Mouse (Mus musculus): ENCODE measurements around the gene Usp49. TPM values are rescaled to one million over a fixed set of nuclear protein-coding genes. Genes with fewer than 3 reads are reported as not detected.

Gene Usp49
- polyA plus RNA-seq, 1 experiment from 2014 or later = 5.0 TPM

GRCm38 (mm10) chr17:47664474-47664873, 34.0 kb downstream of the Usp49 start:
- no peak overlapping the region for H3K9ac ChIP-seq
- H3K27me3 ChIP-seq (ENCODE audit: insufficient read depth, low read length) = no peaks in the 10 kb centered on the region
- no peaks in the 10 kb centered on the region for H3K36me3 ChIP-seq (ENCODE audit: insufficient read depth)
- DNase-seq (no peak), ATAC-seq (ENCODE audit: insufficient read depth) (no peak)
- WGBS = 82% methylated on average over 7 of the region's 7 CpGs
- no peak overlapping the region for H3K4me3 ChIP-seq (ENCODE audit: low read depth, low read length)
- no peak overlapping the region for H3K27ac ChIP-seq (ENCODE audit: low read depth)
- no peak overlapping the region for H3K4me2 ChIP-seq
- H3K4me1 ChIP-seq (ENCODE audit: insufficient read depth) = no peaks in the 10 kb centered on the region
- H3K9me3 ChIP-seq (ENCODE audit: low read depth, low read length) = no peaks in the 10 kb centered on the region
- TF ChIP-seq CTCF (IDR thresholded peaks at IDR 0.05; ENCODE audit: low read depth) = no peak

- no peaks in the 10 kb centered on the region for H3K9me3 ChIP-seq (ENCODE audit: low read depth, low read length)
- H3K9ac ChIP-seq = no peak overlapping the region
- no peaks in the 10 kb centered on the region for H3K36me3 ChIP-seq (ENCODE audit: insufficient read depth)
- 45% methylated on average over 4 of the region's 4 CpGs for WGBS
- H3K4me1 ChIP-seq (ENCODE audit: insufficient read depth) = peaks cover 3% of the 10 kb centered on the region; the same call in 1 of the 2 replicates
- no peak overlapping the region for H3K4me3 ChIP-seq (ENCODE audit: low read depth, low read length)
- ATAC-seq (ENCODE audit: insufficient read depth) (no peak), DNase-seq (peak; percentile 53)
- no peak overlapping the region for H3K4me2 ChIP-seq
- H3K27me3 ChIP-seq (ENCODE audit: insufficient read depth, low read length) = no peaks in the 10 kb centered on the region
- TF ChIP-seq CTCF (IDR thresholded peaks at IDR 0.05; ENCODE audit: low read depth) = no peak
- H3K27ac ChIP-seq (ENCODE audit: low read depth) = no peak overlapping the region
Measured at GRCm38 (mm10) chr17:47669166-47669565, 38.7 kb downstream of the Usp49 start.

GRCm38 (mm10) chr17:47671988-47672310, 41.5 kb downstream of the Usp49 start:
- peak overlapping the region; percentile 89 for H3K4me2 ChIP-seq
- H3K36me3 ChIP-seq (ENCODE audit: insufficient read depth) = 0 out of 2 replicates have a peak, but pooled peaks cover 6% of the 10 kb centered on the region
- H3K4me1 ChIP-seq (ENCODE audit: insufficient read depth) = peaks cover 3% of the 10 kb centered on the region; the same call in 1 of the 2 replicates
- DNase-seq = peak; percentile 28
- H3K4me3 ChIP-seq (ENCODE audit: low read depth, low read length) = peak overlapping the region; percentile 37
- ATAC-seq (ENCODE audit: insufficient read depth) = peak; percentile 60
- TF ChIP-seq CTCF (IDR thresholded peaks at IDR 0.05; ENCODE audit: low read depth) = no peak
- H3K27ac ChIP-seq (ENCODE audit: low read depth) = no peak overlapping the region
- 14% methylated on average over 14 of the region's 14 CpGs for WGBS
- H3K27me3 ChIP-seq (ENCODE audit: insufficient read depth, low read length) = no peaks in the 10 kb centered on the region
- no peaks in the 10 kb centered on the region for H3K9me3 ChIP-seq (ENCODE audit: low read depth, low read length)
- peak overlapping the region; percentile 50 for H3K9ac ChIP-seq

- peak overlapping the region; percentile 50 for H3K9ac ChIP-seq
- H3K4me1 ChIP-seq (ENCODE audit: insufficient read depth) = peaks cover 3% of the 10 kb centered on the region; the same call in 1 of the 2 replicates
- ATAC-seq (ENCODE audit: insufficient read depth) (peak; percentile 87), DNase-seq (peak; percentile 94)
- H3K36me3 ChIP-seq (ENCODE audit: insufficient read depth) = 0 out of 2 replicates have a peak, but pooled peaks cover 6% of the 10 kb centered on the region
- H3K9me3 ChIP-seq (ENCODE audit: low read depth, low read length) = no peaks in the 10 kb centered on the region
- H3K27me3 ChIP-seq (ENCODE audit: insufficient read depth, low read length) = no peaks in the 10 kb centered on the region
- no peak overlapping the region for H3K27ac ChIP-seq (ENCODE audit: low read depth)
- TF ChIP-seq CTCF (IDR thresholded peaks at IDR 0.05; ENCODE audit: low read depth) = no peak
- peak overlapping the region; percentile 37 for H3K4me3 ChIP-seq (ENCODE audit: low read depth, low read length)
- WGBS = 4% methylated on average over 68 of the region's 68 CpGs
- peak overlapping the region; percentile 89 for H3K4me2 ChIP-seq
Measured at GRCm38 (mm10) chr17:47672311-47673111, 42.0 kb downstream of the Usp49 start.

GRCm38 (mm10) chr17:47676581-47676980, 46.1 kb downstream of the Usp49 start:
- Histone ChIP-seq H3K4me3 (ENCODE audit: low read depth, low read length) (no peak overlapping the region), H3K9me3 (ENCODE audit: low read depth, low read length) (no peaks in the 10 kb centered on the region), H3K4me2 (no peak overlapping the region), H3K36me3 (ENCODE audit: insufficient read depth) (peaks cover 37% of the 10 kb centered on the region; the same call in 1 of the 2 replicates), H3K27ac (ENCODE audit: low read depth) (no peak overlapping the region), H3K4me1 (ENCODE audit: insufficient read depth) (peaks cover 3% of the 10 kb centered on the region; the same call in 1 of the 2 replicates), H3K27me3 (ENCODE audit: insufficient read depth, low read length) (no peaks in the 10 kb centered on the region), H3K9ac (no peak overlapping the region)
- ATAC-seq (ENCODE audit: insufficient read depth) (no peak), DNase-seq (peak; percentile 90)
- peak; percentile 91 for TF ChIP-seq CTCF (IDR thresholded peaks at IDR 0.05; ENCODE audit: low read depth)
- WGBS = 18% methylated on average over 9 of the region's 9 CpGs

- no peak for TF ChIP-seq CTCF (IDR thresholded peaks at IDR 0.05; ENCODE audit: low read depth)
- Histone ChIP-seq H3K9ac (no peak overlapping the region), H3K4me2 (no peak overlapping the region), H3K9me3 (ENCODE audit: low read depth, low read length) (no peaks in the 10 kb centered on the region), H3K27me3 (ENCODE audit: insufficient read depth, low read length) (no peaks in the 10 kb centered on the region), H3K4me1 (ENCODE audit: insufficient read depth) (no peaks in the 10 kb centered on the region), H3K27ac (ENCODE audit: low read depth) (no peak overlapping the region), H3K4me3 (ENCODE audit: low read depth, low read length) (no peak overlapping the region), H3K36me3 (ENCODE audit: insufficient read depth) (peaks cover 44% of the 10 kb centered on the region; the same call in 1 of the 2 replicates)
- DNase-seq = no peak
- no peak for ATAC-seq (ENCODE audit: insufficient read depth)
- 72% methylated on average over 5 of the region's 5 CpGs for WGBS
Measured at GRCm38 (mm10) chr17:47678238-47678637, 47.7 kb downstream of the Usp49 start.

- no peak for DNase-seq
- Histone ChIP-seq H3K27ac (ENCODE audit: low read depth) (no peak overlapping the region), H3K4me2 (no peak overlapping the region), H3K36me3 (ENCODE audit: insufficient read depth) (peaks cover 49% of the 10 kb centered on the region; the same call in 1 of the 2 replicates), H3K27me3 (ENCODE audit: insufficient read depth, low read length) (no peaks in the 10 kb centered on the region), H3K4me1 (ENCODE audit: insufficient read depth) (no peaks in the 10 kb centered on the region), H3K9me3 (ENCODE audit: low read depth, low read length) (no peaks in the 10 kb centered on the region), H3K4me3 (ENCODE audit: low read depth, low read length) (no peak overlapping the region), H3K9ac (no peak overlapping the region)
- no peak for ATAC-seq (ENCODE audit: insufficient read depth)
- TF ChIP-seq CTCF (IDR thresholded peaks at IDR 0.05; ENCODE audit: low read depth) = no peak
- 71% methylated on average over 5 of the region's 5 CpGs for WGBS
Measured at GRCm38 (mm10) chr17:47678702-47679101, 48.2 kb downstream of the Usp49 start.
